Mouse (Mus musculus) olfactory bulb, adult 2 months (tissue): Measurements from ENCODE around the gene Tnfaip2.

Experiments
- CTCF ChIP-seq: fragments of 200-500 bp; IDR thresholded peaks from 2 replicates; pipeline ENCODE4 v1.5.1; 2012; ENCODE audit warnings: low read depth, mild to moderate bottlenecking, low read length, moderate library complexity; ENCODE audit not compliant: insufficient read depth
- POLR2A ChIP-seq: fragments of 200-500 bp; IDR thresholded peaks from 2 replicates; pipeline ENCODE4 v1.6.1; 2012; ENCODE audit warnings: mild to moderate bottlenecking, low read depth, low read length, moderate library complexity; ENCODE audit not compliant: insufficient read depth

- TF ChIP-seq CTCF (no peak), POLR2A (no peak)
Observed at GRCm38 (mm10) chr12:111447350-111447749, 5.1 kb downstream of the Tnfaip2 start.
